17 mouse cellular contexts compared by ENCODE assay signal in genomic region chr17:48099312-48099711, GRCm38 (mm10). TPM values are rescaled to one million over a fixed set of nuclear protein-coding genes. Genes with fewer than 3 reads are reported as not detected.
DNase-seq lines count a peak whose midpoint lies in the region; ATAC-seq lines count a peak whose summit lies in the region.
"Had no signal": no experiment of that assay in that cellular context is flagged by ENCODE, and none has a peak within 500 bp of the region (broad histone marks: within the 10 kb centered on the region; RNA-seq: fewer than 3 reads in every experiment).

No protein-coding gene starts in this region.

- DNase-seq in heart, embryonic 10.5 days (ENCODE audit: low spot score), result no peak
- no peak for DNase-seq in heart, postnatal 36 days
- no peak for DNase-seq in kidney, postnatal 4 days
- DNase-seq in embryonic facial prominence, embryonic 10.5 days (ENCODE audit: low spot score), result peak; percentile 25
- DNase-seq in liver, embryonic 13.5 days, result no peak
- no peak for DNase-seq in spleen, postnatal 4 days (ENCODE audit: low spot score in 2 of 2)
- no peak for DNase-seq in cerebellum, adult 18-20 months
- DNase-seq: cerebellum, adult 8-10 months; gastrocnemius, postnatal 36 days; kidney, postnatal 10 days had no signal

- intact Hi-C loops in heart, postnatal 36 days (cut with DNase I), result loop anchor here (5.0 kb wide), 1 partner anchor 42 kb away; no protein-coding TSS in a partner anchor

- H3K36me3 ChIP-seq in heart, embryonic 10.5 days, result no peaks in the 10 kb centered on the region
- H3K36me3 ChIP-seq in kidney, embryonic 16.5 days (ENCODE audit: insufficient read depth, low read length), result no peaks in the 10 kb centered on the region
- no peaks in the 10 kb centered on the region for H3K36me3 ChIP-seq in embryonic facial prominence, embryonic 10.5 days (replicated peaks)
- H3K36me3 ChIP-seq in liver, embryonic 13.5 days, result no peaks in the 10 kb centered on the region

- no peak for ATAC-seq in kidney, embryonic 16.5 days (ENCODE audit: low FRiP score, low TSS enrichment)
- no peak for ATAC-seq in liver, embryonic 13.5 days (ENCODE audit: low read depth)
- ATAC-seq: activated CD4-positive, CD25-positive, alpha-beta regulatory T cell, adult 4 months had no signal

- peak overlapping the region; percentile 68; the same call in 1 of the 2 replicates for H3K4me2 ChIP-seq in kidney, embryonic 16.5 days (replicated peaks; ENCODE audit: low read depth, low read length)
- H3K4me2 ChIP-seq in liver, embryonic 13.5 days, result 0 out of 2 replicates have a peak overlapping the region, but pooled peaks have one; percentile 49

- H3K4me1 ChIP-seq in heart, embryonic 10.5 days, result peaks cover 53% of the 10 kb centered on the region
- peaks cover 54% of the 10 kb centered on the region for H3K4me1 ChIP-seq in kidney, embryonic 16.5 days (ENCODE audit: insufficient read depth, low read length)
- peaks cover 67% of the 10 kb centered on the region for H3K4me1 ChIP-seq in embryonic facial prominence, embryonic 10.5 days
- peaks cover 28% of the 10 kb centered on the region for H3K4me1 ChIP-seq in liver, embryonic 13.5 days (replicated peaks)

- peak overlapping the region; percentile 84 for H3K27ac ChIP-seq in heart, embryonic 10.5 days
- H3K27ac ChIP-seq in kidney, embryonic 16.5 days (ENCODE audit: low read length), result no peak overlapping the region
- H3K27ac ChIP-seq in embryonic facial prominence, embryonic 10.5 days (replicated peaks), result peak overlapping the region; percentile 85
- H3K27ac ChIP-seq in liver, embryonic 13.5 days, result no peak overlapping the region
- H3K27ac ChIP-seq: macrophage had no signal

- H3K9ac ChIP-seq in kidney, embryonic 16.5 days (replicated peaks; ENCODE audit: low read length), result no peak overlapping the region
- no peak overlapping the region for H3K9ac ChIP-seq in liver, embryonic 13.5 days

- 8% methylated on average over 11 of the region's 11 CpGs for WGBS in heart, embryonic 10.5 days
- WGBS in kidney, embryonic 16.5 days, result 13% methylated on average over 11 of the region's 11 CpGs
- WGBS in embryonic facial prominence, embryonic 10.5 days, result 12% methylated on average over 11 of the region's 11 CpGs
- 11% methylated on average over 11 of the region's 11 CpGs for WGBS in liver, embryonic 13.5 days (ENCODE audit: insufficient replicate concordance)

- peaks cover 59% of the 10 kb centered on the region for H3K27me3 ChIP-seq in heart, embryonic 10.5 days (ENCODE audit: insufficient read depth, poor library complexity, severe bottlenecking)
- H3K27me3 ChIP-seq in kidney, embryonic 16.5 days (ENCODE audit: insufficient read depth, low read length), result peaks cover 57% of the 10 kb centered on the region
- peaks cover 62% of the 10 kb centered on the region for H3K27me3 ChIP-seq in embryonic facial prominence, embryonic 10.5 days (replicated peaks; ENCODE audit: low read depth, poor library complexity, severe bottlenecking)
- peaks cover 64% of the 10 kb centered on the region for H3K27me3 ChIP-seq in liver, embryonic 13.5 days

- H3K9me3 ChIP-seq in heart, embryonic 10.5 days, result no peaks in the 10 kb centered on the region
- H3K9me3 ChIP-seq in kidney, embryonic 16.5 days (ENCODE audit: low read length), result no peaks in the 10 kb centered on the region
- H3K9me3 ChIP-seq in embryonic facial prominence, embryonic 10.5 days, result no peaks in the 10 kb centered on the region
- H3K9me3 ChIP-seq in liver, embryonic 13.5 days (replicated peaks), result no peaks in the 10 kb centered on the region

- H3K4me3 ChIP-seq in heart, embryonic 10.5 days, result peak overlapping the region; percentile 61
- 0 out of 2 replicates have a peak overlapping the region, but pooled peaks have one; percentile 41 for H3K4me3 ChIP-seq in kidney, embryonic 16.5 days (ENCODE audit: low read length)
- peak overlapping the region; percentile 55 for H3K4me3 ChIP-seq in embryonic facial prominence, embryonic 10.5 days
- H3K4me3 ChIP-seq in liver, embryonic 13.5 days (replicated peaks), result no peak overlapping the region

RNA-seq across cellular contexts. Expression of gene 1700067P10Rik, which starts 10.2 kb away (rescaled TPM):
- polyA plus RNA-seq in heart, embryonic 10.5 days (2016; fragmentation: Nextera tagmentation; extraction: Ambion mirVana), result not detected in 2 replicates
- not detected for total RNA-seq in heart, postnatal 36 days (2021)
- polyA plus RNA-seq in kidney, embryonic 16.5 days (2015; fragmentation: Nextera tagmentation; extraction: Ambion mirVana), result not detected in 2 replicates
- not detected in 2 replicates for polyA plus RNA-seq in embryonic facial prominence, embryonic 10.5 days (2016; fragmentation: Nextera tagmentation; extraction: Ambion mirVana)
- not detected in 2 replicates for polyA plus RNA-seq in liver, embryonic 13.5 days (2015; fragmentation: Nextera tagmentation; extraction: Ambion mirVana)
- total RNA-seq: gastrocnemius, postnatal 36 days; layer of hippocampus, postnatal 14 days had no signal
- polyA plus RNA-seq: activated CD4-positive, CD25-positive, alpha-beta regulatory T cell, adult 4 months; C2C12; hindbrain, embryonic 11.5 days; limb, embryonic 11.5 days; macrophage had no signal

RNA-seq across cellular contexts. Expression of gene 9830107B12Rik, which starts 46.8 kb away (rescaled TPM):
- polyA plus RNA-seq in heart, embryonic 10.5 days (2016; fragmentation: Nextera tagmentation; extraction: Ambion mirVana), result not detected in 2 replicates
- total RNA-seq in heart, postnatal 36 days (2021), result under 1 TPM in 1 of 2 experiments, not detected in 1; 0.17 TPM
- not detected in 2 replicates for polyA plus RNA-seq in kidney, embryonic 16.5 days (2015; fragmentation: Nextera tagmentation; extraction: Ambion mirVana)
- polyA plus RNA-seq in embryonic facial prominence, embryonic 10.5 days (2016; fragmentation: Nextera tagmentation; extraction: Ambion mirVana), result not detected in 2 replicates
- 0.15 and 0.17 TPM in 2 replicates for polyA plus RNA-seq in liver, embryonic 13.5 days (2015; fragmentation: Nextera tagmentation; extraction: Ambion mirVana)
- total RNA-seq: gastrocnemius, postnatal 36 days; layer of hippocampus, postnatal 14 days had no signal
- polyA plus RNA-seq: activated CD4-positive, CD25-positive, alpha-beta regulatory T cell, adult 4 months; C2C12; hindbrain, embryonic 11.5 days; limb, embryonic 11.5 days had no signal

Comparison
In these comparisons a context has a peak if more than half of its experiments do, and no peak if none do; other contexts are left out.
1. H3K27ac ChIP-seq: peak in heart, embryonic 10.5 days (single experiment) and embryonic facial prominence, embryonic 10.5 days (single experiment); none in kidney, embryonic 16.5 days (single experiment) and liver, embryonic 13.5 days (single experiment).